Mouse (Mus musculus): ENCODE data around the gene Ccdc28b.

- TF ChIP-seq POLR2A (IDR thresholded peaks at IDR 0.05; ENCODE audit: control insufficient read depth in 1 of 2, insufficient read depth in 1 of 2, low read depth in 1 of 2, low read length in 2 of 2, poor library complexity in 1 of 2): no peak
- no peak for TF ChIP-seq MAZ (IDR thresholded peaks at IDR 0.05; ENCODE audit: low read depth, low read length)
- no peak for TF ChIP-seq CTCF (IDR thresholded peaks at IDR 0.05 in 2 of 3, conservative IDR thresholded peaks at IDR 0.05 in 1 of 3; ENCODE audit: control insufficient read depth in 1 of 3, insufficient read depth in 1 of 3, low read depth in 2 of 3, low read length in 3 of 3, poor library complexity in 1 of 3, severe bottlenecking in 1 of 3)
- no peak for TF ChIP-seq GATA1 (IDR thresholded peaks at IDR 0.05; ENCODE audit: low read depth, low read length)
- no peak for TF ChIP-seq POLR2AphosphoS2 (IDR thresholded peaks at IDR 0.05; ENCODE audit: low read length)
- no peak for TF ChIP-seq KAT2A (conservative IDR thresholded peaks at IDR 0.05; ENCODE audit: low read depth, low read length)
- TF ChIP-seq MAFK (IDR thresholded peaks at IDR 0.05; ENCODE audit: borderline replicate concordance, low read depth, low read length): no peak
- TF ChIP-seq RAD21 (IDR thresholded peaks at IDR 0.05; ENCODE audit: low read depth, low read length): no peak
- no peak for TF ChIP-seq USF1 (IDR thresholded peaks at IDR 0.05; ENCODE audit: low read depth, low read length)
Measured at GRCm38 (mm10) chr4:129662255-129662813, 38.6 kb upstream of the Ccdc28b start.

Measured in MEL (cell line).